In the genomic region with DNA sequence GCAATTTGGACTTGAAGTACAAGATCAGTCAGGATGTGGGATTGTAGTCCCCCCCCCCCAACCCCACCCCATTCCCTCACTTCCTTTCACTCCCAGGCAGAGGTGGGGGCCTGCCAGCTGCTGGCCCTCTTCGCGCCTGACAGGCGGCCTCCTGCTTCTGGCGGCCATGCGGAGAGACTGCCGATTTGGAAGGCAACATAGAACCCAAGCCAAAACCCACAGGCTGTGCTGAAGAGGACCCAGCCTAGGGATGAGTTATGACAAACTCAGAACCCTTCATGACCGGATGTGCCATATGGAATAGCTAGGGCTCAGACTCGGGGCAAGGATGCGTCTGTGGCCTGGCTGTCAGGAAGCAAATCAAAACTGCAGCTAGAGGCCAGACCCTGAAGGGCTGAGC, we compare ENCODE assay signal across 12 mouse cellular contexts.
DNase-seq lines count a peak whose midpoint lies in the region; ATAC-seq and TF ChIP-seq lines count a peak whose summit lies in the region.
"Had no signal": no experiment of that assay in that cellular context is flagged by ENCODE, and none has a peak within 500 bp of the region (broad histone marks: within the 10 kb centered on the region; RNA-seq: fewer than 3 reads in every experiment).

No protein-coding gene starts in this region.

- no peaks in the 10 kb centered on the region for H3K36me3 ChIP-seq in lung, embryonic 14.5 days (ENCODE audit: insufficient read depth)

- no peak overlapping the region for H3K9ac ChIP-seq in lung, embryonic 14.5 days
- H3K9ac ChIP-seq: heart, embryonic 13.5 days had no signal

- WGBS in lung, embryonic 14.5 days, result 44% methylated on average over 9 of the region's 9 CpGs

- H3K4me1 ChIP-seq in lung, embryonic 14.5 days (ENCODE audit: insufficient read depth), result no peaks in the 10 kb centered on the region

- TF ChIP-seq CTCF in lung, embryonic 14.5 days (IDR thresholded peaks at IDR 0.05; ENCODE audit: low read depth), result no peak
- TF ChIP-seq CTCF in left cerebral cortex, adult 2 months (IDR thresholded peaks at IDR 0.05), result no peak

- H3K27me3 ChIP-seq in lung, embryonic 14.5 days (ENCODE audit: insufficient read depth, low read length), result no peaks in the 10 kb centered on the region
- H3K27me3 ChIP-seq: heart, embryonic 13.5 days had no signal

- peak; percentile 13 to 27 for DNase-seq in cerebellum, postnatal 36 days
- no peak for DNase-seq in cerebellum, adult 8-10 months
- peak; percentile 51 for DNase-seq in lung, embryonic 14.5 days
- no peak for DNase-seq in lung, adult 18-20 months
- peak; percentile 48 for DNase-seq in gastrocnemius, postnatal 25 days
- DNase-seq in kidney, postnatal 36 days, result peak; percentile 60 to 64
- no peak for DNase-seq in urinary bladder, postnatal 10 days (ENCODE audit: low spot score)
- DNase-seq in left cerebral cortex, adult 2 months (ENCODE audit: extremely low spot score in 1 of 2, low spot score in 2 of 2), result no peak
- DNase-seq: liver had no signal

- peak; percentile 59; the same call in 1 of the 2 replicates for ATAC-seq in lung, embryonic 14.5 days (ENCODE audit: insufficient read depth)
- ATAC-seq: CD4-positive, CD25-positive, alpha-beta regulatory T cell, adult 4 months had no signal

- H3K9me3 ChIP-seq in lung, embryonic 14.5 days (ENCODE audit: low read depth, low read length), result no peaks in the 10 kb centered on the region
- H3K9me3 ChIP-seq: heart, embryonic 13.5 days had no signal

- no peak overlapping the region for H3K27ac ChIP-seq in lung, embryonic 14.5 days (ENCODE audit: low read depth)
- no peak overlapping the region for H3K27ac ChIP-seq in left cerebral cortex, adult 2 months

- H3K4me3 ChIP-seq in lung, embryonic 14.5 days (ENCODE audit: low read depth, low read length), result no peak overlapping the region
- H3K4me3 ChIP-seq in left cerebral cortex, adult 2 months, result no peak overlapping the region
- H3K4me3 ChIP-seq: heart, embryonic 13.5 days; myocyte had no signal

- intact Hi-C loops in left cerebral cortex, adult 2 months (cut with DNase I), result no loop called here

- no peak overlapping the region for H3K4me2 ChIP-seq in lung, embryonic 14.5 days
- H3K4me2 ChIP-seq: heart, embryonic 13.5 days had no signal

Comparison
In these comparisons a context has a peak if more than half of its experiments do, and no peak if none do; other contexts are left out.
1. DNase-seq: peak in cerebellum, postnatal 36 days (2 of 2), lung, embryonic 14.5 days (single experiment), gastrocnemius, postnatal 25 days (single experiment) and kidney, postnatal 36 days (2 of 2); none in cerebellum, adult 8-10 months (single experiment), lung, adult 18-20 months (0 of 2), urinary bladder, postnatal 10 days (single experiment) and left cerebral cortex, adult 2 months (0 of 2).